Mouse (Mus musculus) CD4-positive, CD25-positive, alpha-beta regulatory T cell, adult 2 months (primary cell): ENCODE data around the gene Osbpl6.
"Not testable (repeated sequence)": the region's sequence is repeated elsewhere in the genome, so short reads cannot be mapped to it uniquely, and the experiment has no call there.

Experiments
- DNase-seq: peaks from one replicate; pipeline ENCODE4 v3.0.0-alpha.2; 2012; ENCODE audit warnings: low read depth, low spot score

Osbpl6 gene

DNA sequence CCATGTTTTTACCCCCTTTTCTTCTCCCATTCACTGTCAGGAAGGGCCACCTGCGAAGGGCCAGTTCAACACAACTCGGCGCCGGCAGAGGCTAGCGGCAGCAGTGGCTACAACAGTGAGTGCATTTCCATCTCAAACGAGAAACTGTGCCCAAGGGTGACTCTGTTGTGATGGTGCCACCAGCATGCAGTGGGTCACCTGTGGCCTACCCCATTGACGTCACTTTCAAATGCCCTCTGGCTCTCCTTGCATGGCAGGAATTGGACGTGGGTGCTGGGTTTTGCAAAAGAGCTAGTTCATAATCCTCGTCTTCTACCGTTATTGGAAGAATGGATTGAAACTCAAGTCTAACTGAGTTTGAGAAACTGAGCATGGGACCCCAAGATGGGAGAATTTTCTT, 153.8 kb downstream of the Osbpl6 start:
- DNase-seq = no peak

DNA sequence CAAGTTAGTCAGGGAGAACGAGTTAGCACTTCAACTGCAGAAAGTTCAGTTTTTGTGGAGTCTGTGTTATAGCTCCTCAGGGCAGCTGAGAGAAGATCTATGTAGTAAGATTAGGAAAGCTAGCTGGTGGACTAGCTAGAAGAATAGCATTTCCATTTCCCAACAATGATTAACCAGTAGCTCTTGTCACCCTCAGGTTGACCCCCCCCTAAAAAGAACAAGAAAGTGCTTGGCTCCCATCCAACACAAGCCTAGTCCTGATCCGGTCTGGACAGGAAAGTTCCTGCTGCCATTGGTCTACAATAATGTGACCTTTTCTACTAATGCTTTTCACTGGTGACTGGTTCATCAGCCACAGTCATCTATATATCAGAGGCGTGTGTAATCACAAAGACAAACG, 157.6 kb downstream of the Osbpl6 start:
- no peak for DNase-seq

DNA sequence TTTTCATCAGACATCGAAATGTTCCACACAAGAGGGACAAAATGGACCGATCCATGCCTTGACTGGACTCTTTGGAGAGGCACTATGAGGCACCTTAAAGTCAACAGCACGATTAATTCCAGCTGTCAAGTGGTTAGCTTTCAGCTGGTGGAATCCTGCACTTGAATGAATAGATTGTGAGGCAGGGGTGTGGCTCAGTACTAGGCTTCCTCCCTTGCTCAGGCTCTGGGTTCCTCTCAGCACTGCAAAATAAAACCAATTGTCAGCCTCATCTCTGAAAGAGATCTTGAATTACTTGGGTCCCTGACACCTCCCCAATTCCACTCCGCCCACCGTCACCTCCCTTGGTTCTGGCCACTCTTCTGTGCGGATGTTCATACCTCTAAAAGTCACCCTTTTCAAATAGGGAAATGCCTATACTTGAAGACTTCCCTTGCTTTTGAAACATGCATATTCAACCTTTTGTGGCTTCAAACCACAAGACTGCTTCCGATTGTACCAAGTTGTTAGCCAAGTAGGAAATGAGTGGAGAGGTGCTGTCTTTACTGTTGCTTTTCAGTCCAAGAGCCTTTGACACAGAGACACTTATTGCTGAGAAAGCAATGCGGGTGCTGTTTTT, 160.7 kb downstream of the Osbpl6 start:
- DNase-seq = peak; percentile 7

DNA sequence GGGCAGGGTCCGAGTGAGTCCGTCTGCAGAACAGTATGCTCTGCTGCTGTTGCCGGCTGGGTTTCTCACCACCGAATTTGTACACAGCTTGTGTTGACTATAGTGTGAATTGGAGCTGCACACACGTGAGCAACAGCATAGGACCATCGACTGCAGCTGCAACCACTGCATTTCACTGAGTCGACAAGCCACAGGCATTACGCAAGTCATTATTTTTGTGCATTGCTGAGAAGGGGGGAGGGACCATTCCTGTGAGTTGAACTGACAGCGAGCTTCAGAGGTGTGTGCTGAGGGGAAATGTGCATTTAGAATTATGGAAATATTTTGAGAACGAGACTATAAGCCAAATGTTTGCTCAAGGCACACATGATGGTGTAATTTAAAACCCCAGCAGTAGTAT, 165.2 kb downstream of the Osbpl6 start:
- no peak for DNase-seq

DNA sequence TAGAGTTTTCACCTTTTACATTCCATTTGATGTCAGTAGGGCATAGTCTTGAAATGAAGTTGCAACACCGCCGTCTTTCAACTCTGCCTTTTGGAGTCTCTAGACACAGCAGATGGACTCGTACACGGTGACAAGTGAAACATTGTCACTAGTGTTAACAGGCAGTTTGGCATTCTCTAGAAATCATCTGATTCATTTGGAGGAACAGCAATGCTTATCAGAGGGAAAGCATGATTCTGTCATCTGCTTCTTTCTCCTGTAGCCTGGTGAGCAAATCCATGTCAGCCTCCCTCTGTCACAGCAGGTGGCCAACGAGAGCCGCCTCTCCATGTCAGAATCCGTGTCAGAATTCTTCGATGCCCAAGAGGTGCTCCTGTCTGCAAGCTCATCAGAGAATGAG, 172.6 kb downstream of the Osbpl6 start:
- no peak for DNase-seq

DNA sequence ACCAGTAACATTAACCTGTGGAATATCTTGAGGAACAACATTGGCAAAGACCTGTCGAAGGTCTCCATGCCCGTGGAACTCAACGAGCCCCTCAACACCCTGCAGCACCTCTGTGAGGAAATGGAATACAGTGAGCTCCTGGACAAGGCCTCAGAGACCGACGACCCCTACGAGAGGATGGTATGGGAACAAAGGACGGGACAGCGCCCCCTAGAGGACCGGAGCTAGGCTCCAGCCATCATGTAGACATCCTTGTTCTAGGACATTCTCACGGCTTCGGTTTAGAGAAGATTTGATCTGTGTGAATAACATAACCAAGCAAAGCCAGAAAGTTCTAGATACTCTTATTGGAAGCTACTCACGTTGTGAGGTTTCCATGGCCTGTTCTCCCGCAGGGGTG, 178.8 kb downstream of the Osbpl6 start:
- peak; percentile 5 for DNase-seq

DNA sequence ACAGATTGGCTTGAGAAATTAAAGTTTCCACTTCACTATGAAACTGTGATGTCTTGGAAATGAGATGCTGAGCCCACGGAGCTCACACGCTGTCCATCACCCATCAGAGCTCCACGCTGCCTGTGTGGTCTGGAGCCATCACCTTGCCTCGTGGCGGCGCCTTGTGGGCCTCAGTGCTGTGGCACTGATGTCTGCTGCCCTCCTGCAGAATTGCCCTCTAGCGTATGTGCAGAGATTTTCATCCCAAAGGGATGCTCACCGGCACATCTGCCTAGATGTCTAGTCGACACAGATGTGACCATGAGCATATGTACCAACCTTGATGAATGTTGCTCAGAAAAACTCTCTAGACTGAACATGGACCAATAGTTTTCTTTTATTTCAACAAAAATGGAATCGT, 180.6 kb downstream of the Osbpl6 start:
- no peak for DNase-seq

DNA sequence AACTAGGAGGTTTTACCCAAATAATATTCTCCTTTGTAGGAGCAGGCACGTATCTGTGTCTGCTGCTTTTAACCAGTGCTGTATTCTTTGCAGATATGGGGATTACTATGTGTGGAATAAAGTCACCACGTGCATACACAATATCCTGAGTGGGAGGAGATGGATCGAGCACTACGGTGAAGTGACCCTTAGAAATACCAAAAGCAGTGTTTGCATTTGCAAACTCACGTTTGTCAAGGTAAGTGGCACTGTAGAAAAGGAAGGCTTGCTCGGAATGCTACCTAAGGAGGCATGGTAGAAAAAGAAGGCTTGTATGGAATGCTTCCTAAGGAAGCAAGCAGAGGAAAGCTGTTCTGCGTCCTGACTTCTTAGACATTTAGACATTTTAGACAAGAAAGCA, 183.9 kb downstream of the Osbpl6 start:
- no peak for DNase-seq

DNA sequence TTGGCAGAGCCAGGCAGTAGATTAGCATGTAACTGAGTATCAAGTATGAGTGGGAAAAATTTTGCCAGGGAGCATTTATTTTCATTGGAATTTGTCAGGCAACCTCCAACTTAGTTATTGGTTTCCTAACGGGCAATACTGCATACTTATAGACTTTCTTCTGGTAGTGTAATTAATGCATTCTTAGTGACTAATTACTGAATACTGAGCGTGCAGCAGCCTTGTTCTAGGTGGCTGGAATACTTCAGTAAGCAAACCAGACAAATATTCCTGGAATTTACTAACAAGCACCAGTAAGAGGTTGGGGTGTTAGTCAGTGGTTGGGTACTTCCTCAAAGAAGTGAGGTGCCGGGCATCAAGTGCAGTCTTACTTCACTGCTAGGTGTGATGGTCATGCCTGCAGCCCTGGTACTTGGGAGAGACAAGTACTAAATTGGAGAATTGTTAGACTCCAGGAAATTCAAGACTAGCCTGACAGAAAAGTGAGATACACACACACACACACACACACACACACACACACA, 186.2 kb downstream of the Osbpl6 start:
- no peak for DNase-seq

DNA sequence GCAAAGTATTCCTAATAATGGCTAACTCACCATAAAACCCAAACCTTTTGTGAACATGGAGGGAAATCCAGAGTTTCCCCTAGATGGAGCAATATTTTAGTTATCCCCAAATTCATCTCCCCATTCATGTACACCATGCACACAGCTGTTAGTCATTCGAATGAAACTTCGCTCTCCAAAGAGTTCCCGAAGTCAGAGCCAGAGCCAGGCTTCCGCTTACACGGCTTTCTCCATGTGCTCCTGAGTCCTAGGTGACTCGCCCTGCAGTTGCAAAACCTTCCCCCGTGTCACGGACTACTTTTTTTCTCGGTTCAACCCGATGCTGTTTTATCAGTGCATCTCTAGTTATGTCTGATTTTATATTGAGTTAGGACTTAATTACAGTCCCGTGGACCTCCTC, 191.2 kb downstream of the Osbpl6 start:
- no peak for DNase-seq

DNA sequence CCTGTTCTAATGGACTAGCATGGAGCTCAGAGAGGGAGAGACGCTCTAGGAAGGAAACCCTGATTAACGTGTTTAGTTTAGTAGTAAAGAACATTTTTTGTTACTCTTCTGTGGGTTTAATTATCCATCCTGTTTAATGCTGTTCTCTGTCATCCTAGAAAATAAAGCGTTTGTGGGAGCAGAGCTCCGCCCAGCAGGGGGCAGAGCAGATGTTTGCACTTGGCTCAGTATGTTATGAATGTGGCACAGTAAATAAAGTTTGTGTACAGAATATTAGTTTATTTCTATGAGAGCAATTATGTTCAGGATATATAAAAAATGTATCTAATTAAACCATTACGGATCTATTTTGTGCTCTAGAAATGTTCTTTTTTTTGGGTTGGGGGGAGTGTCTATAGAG, 192.9 kb downstream of the Osbpl6 start:
- DNase-seq = no peak

DNA sequence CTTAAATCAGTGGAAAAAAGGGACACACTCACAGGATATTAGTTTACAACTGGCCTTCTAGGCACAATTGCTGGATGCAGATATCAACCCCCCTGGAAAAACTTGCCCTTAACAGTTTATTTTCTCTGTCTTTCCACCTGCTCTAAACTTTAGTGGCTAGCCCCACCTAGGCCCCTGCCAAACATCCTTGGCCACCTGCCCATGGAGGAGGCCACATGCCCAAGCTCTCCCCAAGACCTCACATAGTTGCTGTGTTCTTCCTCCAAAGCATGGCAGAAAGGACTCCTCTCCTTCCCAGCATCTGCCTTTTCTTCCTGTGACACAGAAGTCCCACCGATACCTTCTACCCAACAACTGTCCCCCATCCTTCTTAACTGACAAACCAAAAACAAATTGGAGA, 195.9 kb downstream of the Osbpl6 start:
- no peak for DNase-seq

DNA sequence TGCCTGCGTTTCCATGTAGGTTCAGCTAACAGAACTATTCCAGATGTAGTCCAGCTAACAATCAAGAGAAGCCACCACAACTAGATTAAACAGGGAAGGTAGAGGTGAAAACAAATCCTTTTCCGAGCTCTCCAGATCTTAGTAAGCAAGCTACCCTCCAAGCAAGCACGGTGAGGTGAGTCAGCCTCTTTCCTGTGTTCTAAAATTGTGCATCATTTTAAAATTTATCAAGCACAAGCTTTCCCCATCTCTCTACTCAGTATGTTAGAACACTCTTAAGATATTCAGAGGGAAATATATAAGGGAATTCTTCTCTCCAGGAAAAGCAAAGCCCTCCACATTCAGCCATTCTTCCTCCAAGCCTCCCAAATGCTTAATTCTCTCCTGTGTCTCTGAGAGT, 200.4 kb downstream of the Osbpl6 start:
- DNase-seq = no peak

DNA sequence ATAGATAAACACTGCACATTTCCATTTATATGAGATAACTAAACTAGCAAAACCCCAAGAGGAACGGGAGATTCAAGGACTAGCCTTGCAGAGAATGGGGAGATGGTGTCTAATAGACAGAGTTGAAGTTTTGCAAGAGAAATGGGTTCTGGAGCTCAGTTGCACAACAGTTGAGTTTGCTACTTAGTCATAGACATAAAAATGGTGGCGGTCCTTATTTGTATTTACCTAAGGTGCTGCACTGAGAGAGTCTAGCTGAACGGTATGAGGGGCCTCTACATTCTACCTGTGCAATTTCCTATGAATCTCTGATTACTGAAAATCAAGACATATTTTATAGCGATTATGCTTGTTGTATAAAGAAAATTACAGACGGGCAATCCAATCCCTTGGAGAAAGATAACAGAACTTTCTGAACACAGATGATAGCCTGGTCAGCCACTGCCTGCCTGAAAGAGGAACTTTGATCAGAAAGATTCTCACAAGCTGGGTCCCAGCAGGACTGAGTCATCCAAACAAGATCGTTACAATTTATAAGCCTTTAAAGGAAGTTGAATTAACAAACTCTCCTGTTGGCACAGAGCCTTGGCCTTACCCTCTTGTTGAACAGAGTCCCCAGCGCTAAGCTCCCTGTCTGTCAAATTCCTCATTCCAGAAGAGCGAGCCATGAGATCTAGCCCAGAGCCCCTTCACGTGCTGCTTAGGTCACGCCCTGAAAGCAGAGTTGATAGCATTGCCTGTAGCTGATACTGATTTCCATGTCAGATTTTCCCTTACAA, 204.2 kb downstream of the Osbpl6 start:
- no peak for DNase-seq

DNA sequence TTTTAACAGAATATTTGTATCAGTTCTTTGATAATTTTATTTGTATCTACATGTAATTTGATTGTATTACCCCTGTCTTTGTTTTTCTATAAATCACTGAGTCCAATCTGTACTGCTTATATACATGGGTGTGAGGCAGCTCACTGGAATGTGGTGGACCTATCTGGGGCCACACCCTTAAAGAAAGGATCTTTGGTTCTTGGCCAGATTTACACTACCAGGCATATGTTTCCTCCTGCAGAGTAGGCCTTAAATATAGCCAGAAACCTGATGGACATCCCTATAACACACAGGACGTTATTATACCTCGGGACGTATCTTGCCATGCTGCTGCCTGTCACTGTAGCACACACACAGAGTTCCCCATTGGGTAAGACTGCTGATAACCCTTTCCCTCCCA, 205.7 kb downstream of the Osbpl6 start:
- DNase-seq = no peak

DNA sequence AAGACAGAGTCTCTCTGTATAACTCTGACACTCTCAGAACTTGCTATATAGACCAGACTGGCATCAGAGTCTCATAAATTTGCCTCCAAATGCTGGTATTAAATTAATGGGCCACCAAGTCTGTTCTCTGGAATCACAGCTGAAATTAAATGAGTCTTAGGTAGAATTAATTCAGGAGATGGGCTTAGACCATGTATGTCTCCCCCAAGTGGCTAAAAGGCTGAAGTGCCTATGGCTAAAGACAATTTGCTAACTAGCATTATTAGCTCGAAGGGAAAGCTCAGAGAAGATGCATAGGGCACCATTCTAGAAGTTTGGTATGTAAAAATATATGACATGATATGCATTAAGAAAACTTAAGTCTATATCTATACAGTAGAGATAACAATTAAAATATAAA, 211.8 kb downstream of the Osbpl6 start:
- peak; percentile 53 for DNase-seq

DNA sequence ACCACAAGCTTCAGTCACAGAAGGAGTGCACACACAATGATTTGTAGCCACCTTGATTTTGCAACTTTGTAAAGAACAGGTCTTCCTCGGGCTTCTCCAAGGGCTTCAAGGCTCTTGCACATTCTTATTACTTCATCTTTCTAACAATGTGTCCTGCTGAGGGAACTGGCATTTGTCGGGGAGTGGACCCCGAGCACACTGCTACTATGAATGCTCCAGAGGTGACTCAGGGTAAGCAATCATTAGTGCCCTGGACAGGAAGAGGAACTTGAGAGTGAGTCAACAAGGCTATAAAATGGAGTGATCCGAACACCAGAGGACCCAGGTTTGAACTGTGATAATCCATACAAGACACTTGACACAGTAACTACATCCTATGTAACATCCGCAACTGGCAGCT, 213.9 kb downstream of the Osbpl6 start:
- DNase-seq = no peak

DNA sequence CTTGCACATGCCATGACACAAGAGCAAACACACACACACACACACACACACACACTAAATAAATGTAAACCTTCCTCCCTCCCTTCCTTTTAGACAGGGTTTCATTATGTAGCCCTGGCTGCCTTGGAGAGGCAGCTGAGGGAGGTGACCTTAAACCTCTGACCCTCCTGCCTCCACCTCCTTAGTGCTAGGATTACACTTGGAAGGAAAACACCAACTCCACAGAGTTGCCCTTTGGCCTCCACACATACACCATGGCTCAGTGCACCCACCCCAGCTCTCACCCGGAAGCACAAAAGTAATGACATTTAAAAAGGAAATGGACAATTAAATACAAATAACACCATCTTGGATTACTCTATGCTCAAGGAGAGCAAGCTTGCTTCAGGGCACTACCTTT, 215.4 kb downstream of the Osbpl6 start:
- no peak for DNase-seq

DNA sequence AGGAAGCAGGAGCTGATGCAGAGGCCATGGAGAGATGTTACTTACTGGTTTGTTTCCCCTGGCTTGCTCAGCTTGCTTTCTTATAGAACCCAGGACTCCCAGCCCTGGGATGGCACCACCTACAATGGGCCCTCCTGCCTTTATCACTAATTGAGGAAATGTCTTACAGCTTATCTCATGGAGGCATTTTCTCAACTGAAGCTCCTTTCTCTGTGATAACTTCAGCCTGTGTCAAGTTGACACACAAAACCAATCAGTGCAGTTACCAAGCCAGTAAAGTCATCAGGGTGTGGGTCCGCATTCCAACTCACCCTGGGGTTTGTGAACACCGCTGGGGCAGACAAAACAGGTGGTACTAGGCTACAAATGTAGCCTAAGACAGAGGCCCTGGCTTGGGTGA, 216.0 kb downstream of the Osbpl6 start:
- not testable (repeated sequence) for DNase-seq

DNA sequence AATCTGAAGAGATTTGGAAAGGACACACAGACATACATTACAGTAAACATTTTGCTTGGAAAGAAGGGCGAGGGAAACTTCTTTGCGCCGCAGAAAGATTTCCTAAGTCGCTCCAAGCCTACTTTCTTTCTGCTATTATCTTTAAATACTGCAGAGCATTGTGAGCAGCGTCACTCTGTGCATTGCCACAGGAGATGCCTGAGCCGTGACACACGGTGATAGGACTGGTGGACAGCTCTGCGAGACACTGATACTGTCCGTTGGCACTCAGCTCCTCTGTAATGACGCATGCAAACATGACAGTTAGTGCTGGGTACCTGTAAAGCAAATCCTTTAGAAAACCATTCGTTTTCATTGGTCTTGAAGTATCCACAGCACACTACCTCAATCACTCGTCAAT, 224.0 kb downstream of the Osbpl6 start:
- DNase-seq = no peak

DNA sequence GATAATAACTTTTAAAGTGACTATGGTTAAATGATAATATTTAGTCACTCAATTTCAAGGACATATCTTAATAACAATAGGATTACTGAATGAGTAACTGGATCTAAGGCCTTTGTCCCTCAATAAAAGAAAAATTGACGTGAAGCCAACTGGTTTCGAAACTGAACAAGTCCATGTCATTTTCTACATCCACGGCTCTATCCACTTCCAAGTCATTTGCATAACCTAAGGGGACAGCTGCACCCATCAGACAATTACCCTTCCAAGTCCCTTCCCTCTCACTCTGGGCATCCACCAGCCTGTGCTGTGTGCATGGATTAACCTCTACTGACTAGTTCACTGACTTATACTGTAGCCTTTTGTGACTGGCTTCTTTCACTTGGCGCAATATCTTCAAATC, 225.3 kb downstream of the Osbpl6 start:
- no peak for DNase-seq

DNA sequence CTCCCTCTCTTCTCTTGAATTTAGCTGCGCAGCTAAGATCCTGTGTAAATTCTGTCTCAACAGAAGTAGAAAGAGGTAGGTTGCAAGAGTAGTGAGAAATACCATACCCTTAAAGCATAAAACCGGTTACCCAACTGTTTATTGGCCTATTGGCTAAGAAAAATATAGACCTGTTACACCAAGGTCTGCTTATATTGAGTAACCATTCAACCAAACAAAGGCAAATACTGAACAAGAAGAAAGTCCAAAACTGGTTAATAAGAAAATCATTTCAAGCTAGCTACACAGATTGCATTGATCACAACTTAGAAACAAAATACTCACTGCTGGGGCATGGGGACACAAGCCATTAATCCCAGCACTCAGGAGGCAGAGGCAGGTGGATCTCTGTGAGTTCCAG, 233.3 kb downstream of the Osbpl6 start:
- DNase-seq = no peak

DNA sequence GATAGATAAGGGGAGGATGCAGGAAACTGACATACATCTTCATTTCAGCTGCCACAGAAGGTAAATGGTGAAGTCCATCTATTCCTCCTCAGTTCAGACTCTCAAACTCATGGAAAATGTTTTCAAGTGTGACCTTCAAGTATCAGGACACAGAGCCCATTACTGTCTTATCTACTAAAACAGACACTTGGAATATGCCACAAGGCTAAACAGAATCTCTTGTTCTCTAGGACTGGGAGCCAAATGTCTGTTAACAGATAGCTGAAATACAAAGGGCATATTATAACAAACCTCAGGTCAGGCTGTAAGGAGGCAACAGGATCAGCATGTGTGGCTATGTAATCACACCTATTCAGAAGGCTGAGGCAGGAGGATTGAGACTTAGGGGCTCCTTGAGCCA, 237.5 kb downstream of the Osbpl6 start:
- DNase-seq = no peak
